ENCODE assay signal across 15 mouse cellular contexts in genomic region chrX:138831876-138832275, GRCm38 (mm10).
"Had no signal": no experiment of that assay in that cellular context is flagged by ENCODE, and none has a peak within 500 bp of the region (broad histone marks: within the 10 kb centered on the region; RNA-seq: fewer than 3 reads in every experiment).

No protein-coding gene starts in this region.

- H3K4me2 ChIP-seq: lung, embryonic 14.5 days; midbrain, embryonic 12.5 days; midbrain, embryonic 15.5 days; neural tube, embryonic 12.5 days had no signal

- H3K4me3 ChIP-seq: midbrain, embryonic 10.5 days; midbrain, embryonic 12.5 days; midbrain, embryonic 15.5 days; myocyte; neural tube, embryonic 12.5 days had no signal

- H3K36me3 ChIP-seq: midbrain, embryonic 10.5 days; midbrain, embryonic 12.5 days; midbrain, embryonic 15.5 days; neural tube, embryonic 12.5 days had no signal

- H3K9ac ChIP-seq: liver, embryonic 14.5 days; lung, embryonic 14.5 days; midbrain, embryonic 12.5 days; midbrain, embryonic 15.5 days; neural tube, embryonic 12.5 days had no signal

- H3K4me1 ChIP-seq: midbrain, embryonic 10.5 days; midbrain, embryonic 12.5 days; midbrain, embryonic 15.5 days; neural tube, embryonic 12.5 days had no signal

- DNase-seq: lung, adult 18-20 months; lung, embryonic 14.5 days; lung, postnatal 10 days; lung, postnatal 4 days; right cerebral cortex, postnatal 14 days; spleen, adult 18-20 months; thymus, adult 18-20 months; thymus, postnatal 14 days; thymus, postnatal 36 days had no signal

- H3K9me3 ChIP-seq: midbrain, embryonic 10.5 days; midbrain, embryonic 12.5 days; midbrain, embryonic 15.5 days; neural tube, embryonic 12.5 days had no signal

- ATAC-seq: midbrain, embryonic 15.5 days had no signal

- H3K27me3 ChIP-seq: midbrain, embryonic 12.5 days; midbrain, embryonic 15.5 days; neural tube, embryonic 12.5 days had no signal

- H3K27ac ChIP-seq: liver, embryonic 14.5 days; midbrain, embryonic 10.5 days; midbrain, embryonic 12.5 days; midbrain, embryonic 15.5 days; neural tube, embryonic 12.5 days had no signal
